Mouse (Mus musculus) embryonic stem cell, embryonic (primary cell): Measurements from ENCODE around the gene Tldc2.

ENCODE experiments used
- CTCF ChIA-PET, 4 experiments: fragments of 300-600 bp in 2 of 4; fragments of 350-600 bp in 2 of 4; sonication (Branson Sonifier 250); formaldehyde crosslinking; loops; one replicate each; lab custom pipeline; 2022; ENCODE audit warnings: inconsistent platforms in 2 of 4; lab: Charles Lee
- POLR2A ChIA-PET, 4 experiments: fragments of 300-600 bp in 2 of 4; fragments of 350-600 bp in 2 of 4; sonication (Branson Sonifier 250); formaldehyde crosslinking; loops; one replicate each; lab custom pipeline; 2022; ENCODE audit warnings: antibody characterized with exemption in 4 of 4, inconsistent platforms in 1 of 4; lab: Charles Lee

The Tldc2 gene

GRCm38 (mm10) chr2:157055721-157056120 lies 31.1 kb upstream of the Tldc2 start:
- ChIA-PET CTCF (interaction anchor here in 2 of 4 experiments (1.2 to 4.9 kb wide), 4 partner anchors 12 to 25 kb away, joined by 3 to 23 read pairs (median 12); no protein-coding TSS in a partner anchor), POLR2A (interaction anchor here in 2 of 4 experiments (1.0 to 3.1 kb wide), 4 partner anchors 10 to 149 kb away, joined by 3 to 15 read pairs (median 4); partner anchors contain the start of gene Rbl1 (in 1 of the 2))

- CTCF ChIA-PET = interaction anchor here in 2 of 4 experiments (0.8 to 1.0 kb wide), 2 partner anchors 13 to 17 kb away, joined by 3 to 5 read pairs; no protein-coding TSS in a partner anchor
- POLR2A ChIA-PET = interaction anchor here in 2 of 4 experiments (0.6 to 2.2 kb wide), 9 partner anchors 10 to 857 kb away, joined by 3 to 13 read pairs (median 4); partner anchors contain the start of gene Dsn1 (in 1 of the 2)
Observed at GRCm38 (mm10) chr2:157057186-157057585, 29.7 kb upstream of the Tldc2 start.

- ChIA-PET POLR2A (interaction anchor here in 3 of 4 experiments (0.6 to 2.3 kb wide), 37 partner anchors 9 to 857 kb away, joined by 3 to 17 read pairs (median 4); partner anchors contain the start of genes Tgif2 (in 2 of the 3), Dsn1 (in 1 of the 3), Rbl1 (in 1 of the 3) and Soga1 (in 1 of the 3)), CTCF (interaction anchor here in 3 of 4 experiments (0.6 to 1.4 kb wide), 7 partner anchors 13 to 504 kb away, joined by 3 to 12 read pairs (median 5); partner anchors contain the start of gene Soga1 (in 1 of the 3))
Observed at GRCm38 (mm10) chr2:157057758-157058157, 29.1 kb upstream of the Tldc2 start.

- ChIA-PET POLR2A (interaction anchor here (0.6 to 2.3 kb wide), 62 partner anchors 9 to 1143 kb away, joined by 3 to 17 read pairs (median 4); partner anchors contain the start of genes Rab5if (in 3 of the 4), Dsn1 (in 2 of the 4), Rbl1 (in 2 of the 4) and Tgif2 (in 2 of the 4)), CTCF (interaction anchor here (0.5 to 1.5 kb wide), 10 partner anchors 14 to 474 kb away, joined by 3 to 6 read pairs (median 4); partner anchors contain the start of gene Soga1 (in 1 of the 4))
Observed at GRCm38 (mm10) chr2:157058342-157058998, 28.4 kb upstream of the Tldc2 start.

GRCm38 (mm10) chr2:157059166-157059565 lies 27.7 kb upstream of the Tldc2 start:
- ChIA-PET CTCF (interaction anchor here (0.9 to 1.5 kb wide), 8 partner anchors 15 to 475 kb away, joined by 3 to 6 read pairs (median 4); partner anchors contain the start of gene Soga1 (in 1 of the 4)), POLR2A (interaction anchor here (0.6 to 2.3 kb wide), 52 partner anchors 8 to 1142 kb away, joined by 3 to 17 read pairs (median 4); partner anchors contain the start of genes Dsn1 (in 2 of the 4), Rab5if (in 2 of the 4), Rbl1 (in 2 of the 4) and Tgif2 (in 2 of the 4))

- CTCF ChIA-PET = no interaction called here
- POLR2A ChIA-PET = interaction anchor here in 3 of 4 experiments (0.5 to 2.3 kb wide), 5 partner anchors 13 to 74 kb away, joined by 3 to 10 read pairs (median 5); no protein-coding TSS in a partner anchor
Observed at GRCm38 (mm10) chr2:157060037-157060436, 26.8 kb upstream of the Tldc2 start.

GRCm38 (mm10) chr2:157060557-157061305 lies 26.1 kb upstream of the Tldc2 start:
- ChIA-PET POLR2A (interaction anchor here in 2 of 4 experiments (0.5 to 1.0 kb wide), 2 partner anchors 16 to 73 kb away, joined by 3 to 5 read pairs; no protein-coding TSS in a partner anchor), CTCF (no interaction called here)

- CTCF ChIA-PET = interaction anchor here in 1 of 4 experiments (0.7 to 1.4 kb wide), 2 partner anchors 10 to 19 kb away, joined by 3 read pairs; no protein-coding TSS in a partner anchor
- POLR2A ChIA-PET = interaction anchor here in 1 of 4 experiments (0.6 kb wide), 1 partner anchor 222 kb away, joined by 4 read pairs; no protein-coding TSS in a partner anchor
Observed at GRCm38 (mm10) chr2:157063241-157063700, 23.6 kb upstream of the Tldc2 start.

GRCm38 (mm10) chr2:157064136-157064535 lies 22.7 kb upstream of the Tldc2 start:
- CTCF ChIA-PET = interaction anchor here in 1 of 4 experiments (0.7 to 1.4 kb wide), 2 partner anchors 10 to 20 kb away, joined by 3 read pairs; no protein-coding TSS in a partner anchor
- POLR2A ChIA-PET = interaction anchor here in 1 of 4 experiments (2.0 kb wide), 1 partner anchor 140 kb away, joined by 5 read pairs; the partner anchor contains the start of gene Rbl1

- ChIA-PET CTCF (no interaction called here), POLR2A (interaction anchor here in 2 of 4 experiments (0.6 to 2.0 kb wide), 2 partner anchors 139 to 508 kb away, joined by 3 to 5 read pairs; partner anchors contain the start of gene Rbl1 (in 1 of the 2))
Observed at GRCm38 (mm10) chr2:157064978-157065878, 21.6 kb upstream of the Tldc2 start.

GRCm38 (mm10) chr2:157065879-157066226 lies 21.0 kb upstream of the Tldc2 start:
- ChIA-PET CTCF (no interaction called here), POLR2A (interaction anchor here in 2 of 4 experiments (0.6 to 2.0 kb wide), 2 partner anchors 138 to 508 kb away, joined by 3 to 5 read pairs; partner anchors contain the start of gene Rbl1 (in 1 of the 2))

- CTCF ChIA-PET = interaction anchor here in 2 of 4 experiments (0.8 to 0.9 kb wide), 3 partner anchors 22 to 285 kb away, joined by 3 to 4 read pairs (median 3); no protein-coding TSS in a partner anchor
- POLR2A ChIA-PET = interaction anchor here in 2 of 4 experiments (0.9 to 1.4 kb wide), 2 partner anchors 8 to 9 kb away, joined by 3 to 5 read pairs; no protein-coding TSS in a partner anchor
Observed at GRCm38 (mm10) chr2:157066731-157067430, 20.0 kb upstream of the Tldc2 start.

GRCm38 (mm10) chr2:157068701-157069354 lies 18.0 kb upstream of the Tldc2 start:
- ChIA-PET POLR2A (interaction anchor here in 3 of 4 experiments (0.6 to 2.8 kb wide), 3 partner anchors 10 to 11 kb away, joined by 3 to 12 read pairs (median 4); no protein-coding TSS in a partner anchor), CTCF (interaction anchor here in 1 of 4 experiments (0.9 kb wide), 1 partner anchor 29 kb away, joined by 3 read pairs; no protein-coding TSS in a partner anchor)

GRCm38 (mm10) chr2:157069355-157069735 lies 17.5 kb upstream of the Tldc2 start:
- ChIA-PET CTCF (interaction anchor here in 2 of 4 experiments (0.6 to 0.7 kb wide), 4 partner anchors 13 to 251 kb away, joined by 3 to 5 read pairs (median 4); no protein-coding TSS in a partner anchor), POLR2A (interaction anchor here in 2 of 4 experiments (0.6 to 2.8 kb wide), 2 partner anchors 11 kb away, joined by 3 to 12 read pairs; no protein-coding TSS in a partner anchor)
